In genomic region chr8:77313003-77313402, GRCm38 (mm10) we compare ENCODE assay signal across 14 mouse cellular contexts.
A peak's percentile ranks its signal among the peaks of the same experiment; 100 is the strongest.
DNase-seq lines count a peak whose midpoint lies in the region; ATAC-seq lines count a peak whose summit lies in the region.
"Had no signal": no experiment of that assay in that cellular context is flagged by ENCODE, and none has a peak within 500 bp of the region (broad histone marks: within the 10 kb centered on the region; RNA-seq: fewer than 3 reads in every experiment).

No protein-coding gene starts in this region.

- intact Hi-C loops in left cerebral cortex, postnatal 36 days (cut with DNase I) = loop anchor here (5.0 kb wide), 1 partner anchor 1246 kb away; no protein-coding TSS in a partner anchor

- peak; percentile 12 for DNase-seq in limb, embryonic 11.5 days (ENCODE audit: low spot score)
- DNase-seq in limb, embryonic 10.5 days (ENCODE audit: low spot score) = no peak
- peak; percentile 9 for DNase-seq in 3T3-L1 (ENCODE audit: low read depth, low spot score)
- no peak for DNase-seq in left cerebral cortex, postnatal 36 days (ENCODE audit: low spot score in 2 of 2)
- DNase-seq in spleen, adult 18-20 months = no peak
- DNase-seq: adrenal gland, postnatal 25 days; cerebellum, adult 8-10 months; kidney, postnatal 10 days had no signal

- H3K4me2 ChIP-seq in forebrain, embryonic 15.5 days (replicated peaks) = no peak overlapping the region
- H3K4me2 ChIP-seq in forebrain, embryonic 12.5 days = no peak overlapping the region
- H3K4me2 ChIP-seq in limb, embryonic 11.5 days (ENCODE audit: low read depth, severe bottlenecking) = no peak overlapping the region
- H3K4me2 ChIP-seq in forebrain, embryonic 16.5 days (ENCODE audit: low read length) = no peak overlapping the region
- H3K4me2 ChIP-seq: embryonic facial prominence, embryonic 13.5 days; heart, embryonic 15.5 days; liver, embryonic 15.5 days had no signal

- H3K9ac ChIP-seq in forebrain, embryonic 15.5 days (replicated peaks) = no peak overlapping the region
- H3K9ac ChIP-seq in forebrain, embryonic 12.5 days = no peak overlapping the region
- H3K9ac ChIP-seq in limb, embryonic 11.5 days (ENCODE audit: low read length) = no peak overlapping the region
- no peak overlapping the region for H3K9ac ChIP-seq in forebrain, embryonic 16.5 days (replicated peaks; ENCODE audit: low read depth, low read length)
- H3K9ac ChIP-seq: embryonic facial prominence, embryonic 13.5 days; heart, embryonic 15.5 days; liver, embryonic 15.5 days had no signal

- ATAC-seq in forebrain, embryonic 15.5 days (replicated peaks) = peak; percentile 60
- no peak for ATAC-seq in forebrain, embryonic 12.5 days (ENCODE audit: low FRiP score)
- ATAC-seq in limb, embryonic 11.5 days (ENCODE audit: insufficient number of reproducible peaks, low FRiP score, low TSS enrichment, low read depth) = no peak
- peak; percentile 71 for ATAC-seq in forebrain, embryonic 16.5 days

- no peak overlapping the region for H3K4me3 ChIP-seq in forebrain, embryonic 15.5 days
- H3K4me3 ChIP-seq in forebrain, embryonic 12.5 days (replicated peaks) = no peak overlapping the region
- H3K4me3 ChIP-seq in limb, embryonic 11.5 days (ENCODE audit: low read depth, low read length) = no peak overlapping the region
- H3K4me3 ChIP-seq in limb, embryonic 10.5 days = no peak overlapping the region
- H3K4me3 ChIP-seq in forebrain, embryonic 16.5 days (replicated peaks; ENCODE audit: low read length) = no peak overlapping the region
- H3K4me3 ChIP-seq: embryonic facial prominence, embryonic 13.5 days; heart, embryonic 15.5 days; liver, embryonic 15.5 days had no signal

- H3K4me1 ChIP-seq in forebrain, embryonic 15.5 days = peaks cover 5% of the 10 kb centered on the region; the same call in 1 of the 2 replicates
- no peaks in the 10 kb centered on the region for H3K4me1 ChIP-seq in forebrain, embryonic 12.5 days
- H3K4me1 ChIP-seq in limb, embryonic 11.5 days (ENCODE audit: control insufficient read depth, insufficient read depth, low read length) = no peaks in the 10 kb centered on the region
- H3K4me1 ChIP-seq in limb, embryonic 10.5 days = no peaks in the 10 kb centered on the region
- peaks cover 3% of the 10 kb centered on the region; the same call in 1 of the 2 replicates for H3K4me1 ChIP-seq in forebrain, embryonic 16.5 days (replicated peaks; ENCODE audit: control insufficient read depth, insufficient read depth, low read length)
- H3K4me1 ChIP-seq: liver, embryonic 15.5 days had no signal

- no peak overlapping the region for H3K27ac ChIP-seq in forebrain, embryonic 15.5 days (replicated peaks)
- H3K27ac ChIP-seq in forebrain, embryonic 12.5 days = no peak overlapping the region
- no peak overlapping the region for H3K27ac ChIP-seq in limb, embryonic 11.5 days (replicated peaks; ENCODE audit: low read depth, low read length)
- no peak overlapping the region for H3K27ac ChIP-seq in limb, embryonic 10.5 days
- H3K27ac ChIP-seq in forebrain, embryonic 16.5 days (ENCODE audit: low read length) = no peak overlapping the region
- H3K27ac ChIP-seq: embryonic facial prominence, embryonic 13.5 days; heart, embryonic 15.5 days; liver, embryonic 15.5 days had no signal

- H3K36me3 ChIP-seq in forebrain, embryonic 15.5 days = no peaks in the 10 kb centered on the region
- no peaks in the 10 kb centered on the region for H3K36me3 ChIP-seq in forebrain, embryonic 12.5 days (replicated peaks)
- H3K36me3 ChIP-seq in limb, embryonic 11.5 days (ENCODE audit: control insufficient read depth, insufficient read depth, low read length) = peaks cover 2% of the 10 kb centered on the region; the same call in 1 of the 2 replicates
- peaks cover 18% of the 10 kb centered on the region for H3K36me3 ChIP-seq in limb, embryonic 10.5 days
- H3K36me3 ChIP-seq in forebrain, embryonic 16.5 days (ENCODE audit: control insufficient read depth, insufficient read depth) = no peaks in the 10 kb centered on the region
- H3K36me3 ChIP-seq: heart, embryonic 15.5 days; liver, embryonic 15.5 days had no signal

- no peaks in the 10 kb centered on the region for H3K9me3 ChIP-seq in forebrain, embryonic 15.5 days
- H3K9me3 ChIP-seq in forebrain, embryonic 12.5 days = no peaks in the 10 kb centered on the region
- no peaks in the 10 kb centered on the region for H3K9me3 ChIP-seq in limb, embryonic 11.5 days (ENCODE audit: control insufficient read depth, low read length)
- H3K9me3 ChIP-seq in limb, embryonic 10.5 days (replicated peaks) = no peaks in the 10 kb centered on the region
- H3K9me3 ChIP-seq in forebrain, embryonic 16.5 days (ENCODE audit: control insufficient read depth, low read length) = no peaks in the 10 kb centered on the region
- H3K9me3 ChIP-seq: embryonic facial prominence, embryonic 13.5 days; heart, embryonic 15.5 days; liver, embryonic 15.5 days had no signal

- no peaks in the 10 kb centered on the region for H3K27me3 ChIP-seq in forebrain, embryonic 15.5 days
- no peaks in the 10 kb centered on the region for H3K27me3 ChIP-seq in forebrain, embryonic 12.5 days
- no peaks in the 10 kb centered on the region for H3K27me3 ChIP-seq in limb, embryonic 11.5 days (ENCODE audit: control insufficient read depth, insufficient read depth, low read length)
- H3K27me3 ChIP-seq in limb, embryonic 10.5 days (ENCODE audit: low read depth, poor library complexity, severe bottlenecking) = no peaks in the 10 kb centered on the region
- no peaks in the 10 kb centered on the region for H3K27me3 ChIP-seq in forebrain, embryonic 16.5 days (replicated peaks; ENCODE audit: control insufficient read depth, insufficient read depth, low read length)
- H3K27me3 ChIP-seq: embryonic facial prominence, embryonic 13.5 days; heart, embryonic 15.5 days; liver, embryonic 15.5 days had no signal

- 44% methylated on average over 3 of the region's 3 CpGs for WGBS in forebrain, embryonic 15.5 days
- WGBS in forebrain, embryonic 12.5 days = 89% methylated on average over 3 of the region's 3 CpGs
- WGBS in limb, embryonic 11.5 days = 89% methylated on average over 3 of the region's 3 CpGs
- WGBS in limb, embryonic 10.5 days = 87% methylated on average over 3 of the region's 3 CpGs
- WGBS in forebrain, embryonic 16.5 days = 37% methylated on average over 3 of the region's 3 CpGs

Comparison
In these comparisons a context has a peak if more than half of its experiments do, and no peak if none do; other contexts are left out.
1. ATAC-seq: peak in forebrain, embryonic 15.5 days (single experiment) and forebrain, embryonic 16.5 days (single experiment); none in forebrain, embryonic 12.5 days (single experiment) and limb, embryonic 11.5 days (single experiment).
2. DNase-seq: peak in limb, embryonic 11.5 days (single experiment) and 3T3-L1 (single experiment); none in limb, embryonic 10.5 days (single experiment), left cerebral cortex, postnatal 36 days (0 of 2) and spleen, adult 18-20 months (0 of 2).